Mouse (Mus musculus): ENCODE measurements around the gene Olfr1309.
"Not testable (repeated sequence)": the region's sequence is repeated elsewhere in the genome, so short reads cannot be mapped to it uniquely, and the experiment has no call there.

Gene Olfr1309

GRCm38 (mm10) chr2:111990181-111990580, at the start of gene Olfr1309:
Gene Olfr1309 (minus strand): TSS chr2:111990281.
- DNase-seq = no peak

- DNase-seq = not testable (repeated sequence)
Observed at GRCm38 (mm10) chr2:112026971-112027370, 36.9 kb upstream of the Olfr1309 start.

- no peak for DNase-seq
Observed at GRCm38 (mm10) chr2:112024312-112024711, 34.2 kb upstream of the Olfr1309 start, which contains the start of gene Olfr1311. Gene Olfr1311 (minus strand): TSS chr2:112024412.

- no peak for DNase-seq
Observed at GRCm38 (mm10) chr2:112014900-112015299, 24.8 kb upstream of the Olfr1309 start.

- no peak for DNase-seq
Observed at GRCm38 (mm10) chr2:112012608-112013007, 22.5 kb upstream of the Olfr1309 start, which contains the start of gene Olfr1310. Gene Olfr1310 (minus strand): TSS chr2:112012708.

- no peak for DNase-seq
Observed at GRCm38 (mm10) chr2:111964844-111965243, 25.2 kb downstream of the Olfr1309 start, which contains the start of gene Olfr1308. Gene Olfr1308 (minus strand): TSS chr2:111964944.

- no peak for DNase-seq
Observed at GRCm38 (mm10) chr2:111949340-111949739, 40.7 kb downstream of the Olfr1309 start, which contains the start of gene Olfr1307. Gene Olfr1307 (minus strand): TSS chr2:111949440.

Data from cerebellum, postnatal 10 days (tissue).